Mouse (Mus musculus): ENCODE results near the gene Mink1. TPM values are rescaled to one million over a fixed set of nuclear protein-coding genes. Genes with fewer than 3 reads are reported as not detected.

Mink1 gene
- polyA plus RNA-seq, 1 experiment from 2014 or later = 10.4 TPM

DNA sequence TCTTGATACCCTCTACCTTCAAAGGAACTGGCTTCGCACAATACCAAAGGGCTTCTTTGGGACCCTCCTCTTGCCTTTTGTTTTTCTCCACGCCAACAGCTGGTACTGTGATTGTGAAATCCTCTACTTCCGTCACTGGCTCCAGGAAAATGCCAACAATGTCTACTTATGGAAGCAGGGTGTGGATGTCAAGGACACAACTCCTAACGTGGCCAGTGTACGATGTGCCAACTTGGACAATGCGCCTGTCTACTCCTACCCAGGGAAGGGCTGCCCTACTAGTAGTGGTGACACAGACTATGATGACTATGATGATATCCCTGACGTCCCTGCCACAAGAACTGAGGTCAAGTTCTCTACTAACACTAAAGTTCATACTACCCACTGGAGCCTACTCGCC, 77.3 kb downstream of the Mink1 start:
- H3K27ac ChIP-seq (ENCODE audit: low read depth, low read length) = no peak overlapping the region
- no peak overlapping the region for H3K4me3 ChIP-seq (ENCODE audit: low read depth, low read length)
- H3K4me1 ChIP-seq (ENCODE audit: control insufficient read depth, insufficient read depth, low read length) = no peaks in the 10 kb centered on the region
- peaks cover 15% of the 10 kb centered on the region for H3K36me3 ChIP-seq (ENCODE audit: control insufficient read depth, insufficient read depth, low read length)
- 88% methylated on average over 8 of the region's 8 CpGs for WGBS
- H3K27me3 ChIP-seq (replicated peaks; ENCODE audit: control insufficient read depth, insufficient read depth, low read length) = no peaks in the 10 kb centered on the region
- no peak overlapping the region for H3K9ac ChIP-seq (ENCODE audit: low read length)
- ATAC-seq (no peak), DNase-seq (ENCODE audit: low spot score) (no peak)
- no peak overlapping the region for H3K4me2 ChIP-seq (ENCODE audit: low read length)
- no peaks in the 10 kb centered on the region for H3K9me3 ChIP-seq (replicated peaks; ENCODE audit: control insufficient read depth, low read length)

DNA sequence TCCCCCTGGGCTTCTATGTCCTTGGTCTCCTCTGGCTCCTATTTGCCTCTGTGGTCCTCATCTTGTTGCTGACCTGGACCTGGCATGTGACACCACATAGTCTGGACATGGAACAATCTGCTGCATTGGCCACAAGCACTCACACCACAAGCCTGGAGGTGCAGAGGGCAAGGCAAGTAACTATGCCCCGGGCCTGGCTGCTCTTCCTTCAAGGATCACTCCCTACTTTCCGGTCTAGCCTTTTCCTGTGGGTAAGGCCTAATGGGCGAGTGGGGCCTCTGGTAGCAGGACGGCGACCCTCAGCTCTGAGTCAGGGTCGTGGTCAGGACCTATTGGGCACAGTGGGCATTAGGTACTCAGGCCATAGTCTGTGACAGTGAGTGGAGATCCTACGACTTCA, 78.6 kb downstream of the Mink1 start:
- H3K27ac ChIP-seq (ENCODE audit: low read depth, low read length) = no peak overlapping the region
- WGBS = 90% methylated on average over 7 of the region's 7 CpGs
- no peak overlapping the region for H3K4me2 ChIP-seq (ENCODE audit: low read length)
- H3K9me3 ChIP-seq (replicated peaks; ENCODE audit: control insufficient read depth, low read length) = no peaks in the 10 kb centered on the region
- peaks cover 7% of the 10 kb centered on the region for H3K4me1 ChIP-seq (ENCODE audit: control insufficient read depth, insufficient read depth, low read length)
- DNase-seq (ENCODE audit: low spot score) = no peak
- H3K27me3 ChIP-seq (replicated peaks; ENCODE audit: control insufficient read depth, insufficient read depth, low read length) = no peaks in the 10 kb centered on the region
- no peak for ATAC-seq
- H3K9ac ChIP-seq (ENCODE audit: low read length) = no peak overlapping the region
- H3K4me3 ChIP-seq (ENCODE audit: low read depth, low read length) = no peak overlapping the region
- H3K36me3 ChIP-seq (ENCODE audit: control insufficient read depth, insufficient read depth, low read length) = peaks cover 21% of the 10 kb centered on the region

DNA sequence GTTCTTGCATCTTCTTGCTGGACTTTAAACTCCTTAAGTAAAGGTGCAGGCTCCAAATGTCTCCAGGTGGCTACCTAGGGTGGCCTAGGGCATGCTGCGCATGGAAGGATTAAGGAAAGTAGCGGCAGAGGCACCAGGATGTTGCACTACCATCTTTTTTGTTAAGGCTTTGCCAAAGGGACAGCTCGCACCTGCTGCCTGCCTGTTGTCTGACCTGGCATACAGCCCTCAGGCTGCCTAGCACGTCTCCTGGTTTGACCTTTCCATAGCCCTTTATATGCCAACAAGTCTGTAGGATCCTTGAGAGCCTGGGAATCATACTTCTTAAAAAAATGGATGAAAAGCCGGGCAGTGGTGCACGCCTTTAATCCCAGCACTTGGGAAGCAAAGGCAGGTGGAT, 80.4 kb downstream of the Mink1 start:
- no peaks in the 10 kb centered on the region for H3K27me3 ChIP-seq (replicated peaks; ENCODE audit: control insufficient read depth, insufficient read depth, low read length)
- H3K36me3 ChIP-seq (ENCODE audit: control insufficient read depth, insufficient read depth, low read length) = peaks cover 21% of the 10 kb centered on the region
- H3K9ac ChIP-seq (ENCODE audit: low read length) = no peak overlapping the region
- H3K4me2 ChIP-seq (ENCODE audit: low read length) = no peak overlapping the region
- no peak overlapping the region for H3K27ac ChIP-seq (ENCODE audit: low read depth, low read length)
- H3K4me1 ChIP-seq (ENCODE audit: control insufficient read depth, insufficient read depth, low read length) = peaks cover 12% of the 10 kb centered on the region
- ATAC-seq (no peak), DNase-seq (ENCODE audit: low spot score) (no peak)
- H3K9me3 ChIP-seq (replicated peaks; ENCODE audit: control insufficient read depth, low read length) = no peaks in the 10 kb centered on the region
- H3K4me3 ChIP-seq (ENCODE audit: low read depth, low read length) = no peak overlapping the region
- 94% methylated on average over 6 of the region's 6 CpGs for WGBS

DNA sequence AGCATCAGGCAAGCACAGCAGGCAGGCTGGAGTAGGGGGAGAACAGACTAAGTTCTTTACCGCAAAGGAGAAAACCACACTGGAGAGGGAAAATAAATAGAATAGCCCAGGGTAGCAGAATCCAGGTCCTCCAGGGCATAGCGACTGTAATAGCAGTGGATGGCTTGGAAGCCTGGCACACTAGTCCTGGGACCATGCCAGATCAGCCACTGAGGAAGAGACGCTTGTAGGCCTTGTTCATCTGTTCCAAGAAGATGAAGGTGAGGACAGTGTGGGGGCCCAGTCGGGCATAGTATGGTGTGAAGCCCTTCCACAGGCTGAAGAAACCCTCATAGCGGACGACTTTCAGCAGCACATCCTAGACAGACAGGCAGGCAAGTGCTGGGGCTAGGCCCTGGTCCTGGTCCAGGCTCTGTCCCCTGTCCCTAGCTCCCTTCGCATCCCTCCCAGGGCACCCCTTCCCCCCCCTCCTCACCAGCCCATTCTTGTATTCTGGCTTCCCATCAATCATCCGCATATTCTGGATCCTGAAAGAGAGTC, 82.0 kb downstream of the Mink1 start:
- H3K36me3 ChIP-seq (ENCODE audit: control insufficient read depth, insufficient read depth, low read length) = peaks cover 36% of the 10 kb centered on the region
- H3K4me3 ChIP-seq (ENCODE audit: low read depth, low read length) = no peak overlapping the region
- H3K27me3 ChIP-seq (replicated peaks; ENCODE audit: control insufficient read depth, insufficient read depth, low read length) = no peaks in the 10 kb centered on the region
- no peak overlapping the region for H3K9ac ChIP-seq (ENCODE audit: low read length)
- peaks cover 21% of the 10 kb centered on the region for H3K4me1 ChIP-seq (ENCODE audit: control insufficient read depth, insufficient read depth, low read length)
- no peak overlapping the region for H3K4me2 ChIP-seq (ENCODE audit: low read length)
- ATAC-seq = no peak
- no peaks in the 10 kb centered on the region for H3K9me3 ChIP-seq (replicated peaks; ENCODE audit: control insufficient read depth, low read length)
- H3K27ac ChIP-seq (ENCODE audit: low read depth, low read length) = no peak overlapping the region
- WGBS = 94% methylated on average over 8 of the region's 8 CpGs
- no peak for DNase-seq (ENCODE audit: low spot score)

DNA sequence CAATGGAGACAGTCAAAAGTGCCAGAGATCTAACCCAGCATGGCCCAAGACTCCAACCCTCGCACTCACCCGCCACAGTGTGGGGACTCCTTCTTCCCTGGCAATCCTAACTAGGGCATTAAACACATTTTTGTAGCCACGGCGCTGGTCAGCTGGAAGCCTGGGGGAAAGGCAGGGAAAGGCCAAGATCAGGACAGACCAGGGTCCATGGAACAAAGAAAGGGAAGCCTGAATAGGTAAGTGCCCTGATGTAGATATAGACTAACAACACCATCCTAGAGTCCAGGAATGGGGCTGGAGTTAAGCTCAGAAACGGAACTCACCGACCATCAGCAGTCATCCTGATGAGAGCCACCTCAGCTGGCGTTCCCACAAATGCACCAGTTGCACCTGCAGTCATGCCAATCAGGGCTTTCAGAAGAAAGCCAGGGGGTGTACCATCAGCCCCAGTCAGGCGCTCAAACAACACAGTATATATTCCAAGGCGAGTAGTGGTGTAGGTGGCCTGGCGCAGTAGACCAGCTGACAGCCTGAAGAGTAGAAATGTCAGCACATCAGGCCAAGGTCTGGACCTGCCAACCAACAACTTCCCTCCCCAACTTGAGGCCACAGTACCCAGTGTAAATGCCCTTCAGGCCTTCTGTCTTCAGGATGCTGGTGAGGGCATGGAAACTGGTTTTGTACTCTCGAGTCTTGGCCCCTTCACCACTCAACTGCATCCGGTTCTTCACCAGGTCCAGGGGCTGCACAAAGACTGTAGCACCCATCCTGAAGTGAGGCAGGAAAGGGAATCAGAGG, 83.0 kb downstream of the Mink1 start:
- ATAC-seq (no peak), DNase-seq (ENCODE audit: low spot score) (no peak)
- no peaks in the 10 kb centered on the region for H3K9me3 ChIP-seq (replicated peaks; ENCODE audit: control insufficient read depth, low read length)
- no peaks in the 10 kb centered on the region for H3K27me3 ChIP-seq (replicated peaks; ENCODE audit: control insufficient read depth, insufficient read depth, low read length)
- peaks cover 46% of the 10 kb centered on the region for H3K36me3 ChIP-seq (ENCODE audit: control insufficient read depth, insufficient read depth, low read length)
- H3K4me1 ChIP-seq (ENCODE audit: control insufficient read depth, insufficient read depth, low read length) = peaks cover 21% of the 10 kb centered on the region
- 89% methylated on average over 12 of the region's 12 CpGs for WGBS
- no peak overlapping the region for H3K27ac ChIP-seq (ENCODE audit: low read depth, low read length)
- H3K9ac ChIP-seq (ENCODE audit: low read length) = peak overlapping the region; percentile 88
- peak overlapping the region; percentile 86 for H3K4me2 ChIP-seq (ENCODE audit: low read length)
- H3K4me3 ChIP-seq (ENCODE audit: low read depth, low read length) = peak overlapping the region; percentile 61

DNA sequence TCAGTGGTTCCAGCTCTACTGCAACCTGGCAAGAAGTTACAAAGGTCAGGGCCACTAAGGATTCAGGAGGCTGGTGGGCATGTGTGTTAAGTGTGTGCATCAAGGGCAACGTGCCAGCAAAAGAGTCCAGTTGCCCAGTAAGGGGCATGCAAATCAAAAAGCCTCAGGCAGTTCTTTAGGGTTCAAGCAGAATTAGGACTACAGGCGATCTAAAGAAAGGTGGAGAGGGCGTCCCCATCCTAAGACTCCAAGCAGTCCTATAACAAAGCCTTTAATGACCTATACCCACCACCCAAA, 83.5 kb downstream of the Mink1 start:
- no peaks in the 10 kb centered on the region for H3K27me3 ChIP-seq (replicated peaks; ENCODE audit: control insufficient read depth, insufficient read depth, low read length)
- H3K9ac ChIP-seq (ENCODE audit: low read length) = peak overlapping the region; percentile 88
- peak overlapping the region; percentile 61 for H3K4me3 ChIP-seq (ENCODE audit: low read depth, low read length)
- 18% methylated on average over 3 of the region's 3 CpGs for WGBS
- H3K4me2 ChIP-seq (ENCODE audit: low read length) = peak overlapping the region; percentile 86
- peaks cover 52% of the 10 kb centered on the region for H3K36me3 ChIP-seq (ENCODE audit: control insufficient read depth, insufficient read depth, low read length)
- H3K9me3 ChIP-seq (replicated peaks; ENCODE audit: control insufficient read depth, low read length) = no peaks in the 10 kb centered on the region
- peak overlapping the region; percentile 79 for H3K27ac ChIP-seq (ENCODE audit: low read depth, low read length)
- no peak for DNase-seq (ENCODE audit: low spot score)
- ATAC-seq = no peak
- H3K4me1 ChIP-seq (ENCODE audit: control insufficient read depth, insufficient read depth, low read length) = peaks cover 21% of the 10 kb centered on the region

DNA sequence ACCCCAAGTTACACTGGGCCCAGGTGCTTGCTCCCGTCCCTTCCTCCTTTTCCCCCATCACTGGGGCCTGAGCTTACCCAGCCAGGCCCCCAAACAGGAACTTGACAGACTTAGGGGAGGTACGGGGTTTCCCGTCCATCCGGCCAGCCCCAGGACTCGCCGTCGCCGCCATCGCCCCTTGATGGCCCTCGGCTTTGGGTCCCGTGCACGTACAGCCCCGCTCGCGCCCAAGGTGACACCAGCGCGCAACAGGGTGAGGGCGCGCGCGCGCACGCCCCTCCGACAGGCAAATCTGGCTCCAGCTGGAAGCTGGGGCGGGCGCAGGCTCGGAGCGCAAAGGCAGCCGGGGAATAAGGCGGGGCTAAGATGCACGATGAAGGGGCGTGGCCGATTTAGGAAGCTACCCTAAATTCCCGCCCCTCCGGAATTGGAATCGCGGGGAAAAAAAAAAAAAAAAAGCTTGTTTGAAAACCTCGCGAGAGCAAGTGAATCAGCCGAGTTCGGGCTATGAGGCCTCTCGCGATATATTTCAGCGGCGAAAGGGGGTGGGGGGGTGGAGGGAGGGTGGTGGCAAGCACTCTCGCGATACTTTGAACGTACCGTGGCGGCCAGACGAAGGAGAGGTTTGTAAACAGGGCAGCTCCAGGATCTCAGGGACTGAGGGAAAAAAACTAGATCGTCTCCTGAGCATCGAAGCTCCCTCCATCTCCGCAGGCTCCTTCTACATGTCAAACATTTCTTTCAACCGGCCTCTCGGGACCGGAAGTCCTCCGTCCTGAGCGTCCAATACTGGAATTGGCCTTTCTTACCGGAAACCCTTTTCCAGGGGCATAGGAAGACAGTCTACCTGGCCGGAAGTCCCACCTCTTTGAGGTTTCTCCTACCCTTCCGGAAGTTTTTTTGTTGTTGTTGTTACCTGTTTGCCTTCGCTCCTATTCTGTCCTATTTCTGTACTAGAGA, 84.3 kb downstream of the Mink1 start, which contains the start of the genes Rnf167 and Slc25a11:
TSS of gene Rnf167 (plus strand) at position 545 of the 960 bp plus-strand sequence.
TSS of gene Slc25a11 (minus strand) at position 789 of the 960 bp plus-strand sequence.
- DNase-seq (ENCODE audit: low spot score) = peak; percentile 100
- H3K9ac ChIP-seq (ENCODE audit: low read length) = peak within 1 kb of the TSS; percentile 88
- H3K9me3 ChIP-seq (replicated peaks; ENCODE audit: control insufficient read depth, low read length) = no peaks in the 10 kb centered on the region
- H3K4me1 ChIP-seq (ENCODE audit: control insufficient read depth, insufficient read depth, low read length) = peaks cover 21% of the 10 kb centered on the region
- under 1% methylated on average over 63 of the region's 63 CpGs for WGBS
- peak; percentile 92 for ATAC-seq
- H3K36me3 ChIP-seq (ENCODE audit: control insufficient read depth, insufficient read depth, low read length) = peaks cover 59% of the 10 kb centered on the region
- H3K4me3 ChIP-seq (ENCODE audit: low read depth, low read length) = peak within 1 kb of the TSS; percentile 61
- peak within 1 kb of the TSS; percentile 99 for H3K4me2 ChIP-seq (ENCODE audit: low read length)
- H3K27ac ChIP-seq (ENCODE audit: low read depth, low read length) = peak within 1 kb of the TSS; percentile 90
- no peaks in the 10 kb centered on the region for H3K27me3 ChIP-seq (replicated peaks; ENCODE audit: control insufficient read depth, insufficient read depth, low read length)

DNA sequence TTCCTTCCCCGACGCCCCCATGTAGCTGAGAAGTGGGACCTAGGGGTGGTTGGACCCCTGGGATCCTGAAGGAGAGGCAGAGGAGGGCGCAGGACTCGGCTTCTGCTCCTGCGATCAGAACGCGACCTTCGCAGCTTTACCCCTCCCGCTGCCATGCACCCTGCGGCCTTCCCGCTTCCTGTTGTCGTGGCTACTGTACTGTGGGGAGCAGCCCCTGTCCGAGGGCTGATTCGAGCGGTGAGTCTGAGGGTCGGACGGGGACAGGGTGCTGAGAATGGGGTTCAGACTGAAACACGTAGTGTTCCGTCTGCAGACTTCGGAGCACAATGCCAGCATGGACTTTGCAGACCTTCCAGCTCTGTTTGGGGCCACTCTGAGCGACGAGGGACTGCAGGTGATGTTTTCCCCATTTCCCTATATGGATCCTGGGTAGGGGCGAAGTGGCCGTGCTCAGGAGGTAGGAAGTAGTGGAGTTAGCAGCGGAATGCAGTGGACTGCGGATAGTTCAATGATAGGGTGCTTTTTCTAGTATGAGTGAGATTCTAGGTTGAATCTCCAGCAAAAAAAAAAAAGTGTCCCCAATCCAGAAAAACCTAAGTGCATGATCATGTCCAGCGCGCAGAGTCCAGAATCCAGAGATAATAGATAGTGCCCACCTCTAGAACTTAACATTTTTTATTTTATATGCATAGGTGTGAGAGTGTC, 85.2 kb downstream of the Mink1 start:
- H3K4me1 ChIP-seq (ENCODE audit: control insufficient read depth, insufficient read depth, low read length) = peaks cover 27% of the 10 kb centered on the region

More for the DNA sequence above, 85.2 kb downstream of the Mink1 start:
- ATAC-seq = peak; percentile 11
- Histone ChIP-seq H3K36me3 (ENCODE audit: control insufficient read depth, insufficient read depth, low read length) (peaks cover 63% of the 10 kb centered on the region), H3K4me2 (ENCODE audit: low read length) (peak overlapping the region; percentile 99), H3K4me3 (ENCODE audit: low read depth, low read length) (peak overlapping the region; percentile 61), H3K27me3 (replicated peaks; ENCODE audit: control insufficient read depth, insufficient read depth, low read length) (no peaks in the 10 kb centered on the region), H3K9me3 (replicated peaks; ENCODE audit: control insufficient read depth, low read length) (no peaks in the 10 kb centered on the region), H3K27ac (ENCODE audit: low read depth, low read length) (peak overlapping the region; percentile 90), H3K9ac (ENCODE audit: low read length) (peak overlapping the region; percentile 74)
- WGBS = 5% methylated on average over 28 of the region's 28 CpGs
- DNase-seq (ENCODE audit: low spot score) = no peak

Measured in forebrain, embryonic 14.5 days (tissue).